Mouse (Mus musculus) limb, embryonic 10.5 days (tissue): Measurements from ENCODE around the gene Olfr1028. TPM values are rescaled to one million over a fixed set of nuclear protein-coding genes. Genes with fewer than 3 reads are reported as not detected.

Experiments used
- DNase-seq: peaks from one replicate; pipeline ENCODE4 v3.0.0-alpha.2; 2017; ENCODE audit warnings: low spot score
- H3K27ac ChIP-seq: fragments of 300-500 bp; sonication (generic); 2 replicates; pipeline ENCODE4 v1.5.1; 2016; ENCODE audit warnings: mild to moderate bottlenecking
- H3K27me3 ChIP-seq: fragments of 300-500 bp; sonication (generic); 2 replicates; pipeline ENCODE4 v1.6.1; 2016; ENCODE audit warnings: low read depth, mild to moderate bottlenecking; ENCODE audit not compliant: poor library complexity, severe bottlenecking
- H3K36me3 ChIP-seq: fragments of 300-500 bp; sonication (generic); 2 replicates; pipeline ENCODE4 v1.6.1; 2016; ENCODE audit warnings: mild to moderate bottlenecking, moderate library complexity
- H3K4me1 ChIP-seq: fragments of 300-500 bp; sonication (generic); 2 replicates; pipeline ENCODE4 v1.6.1; 2016
- H3K4me3 ChIP-seq: fragments of 300-500 bp; sonication (generic); 2 replicates; pipeline ENCODE4 v1.5.1; 2016; ENCODE audit warnings: mild to moderate bottlenecking, moderate library complexity
- H3K9me3 ChIP-seq: fragments of 300-500 bp; sonication (generic); replicated peaks from 2 replicates; pipeline ENCODE4 v1.6.1; 2016; ENCODE audit warnings: mild to moderate bottlenecking
- WGBS: fragments of 180-500 bp; shearing (Covaris S2); methylation state at CpG from one replicate; pipeline ENCODE4 v1.1.7; 2016; 5-methylcytosine and 5-hydroxymethylcytosine counted together
- polyA plus RNA-seq: library from polyadenylated mRNA; unstranded; fragments of >200 nt; fragmentation: Nextera tagmentation; extraction: Ambion mirVana; gene quantifications from 2 replicates; pipeline ENCODE4 v1.2.1, GENCODE M21; 2016

The Olfr1028 gene
- not detected in 2 replicates for polyA plus RNA-seq

DNA sequence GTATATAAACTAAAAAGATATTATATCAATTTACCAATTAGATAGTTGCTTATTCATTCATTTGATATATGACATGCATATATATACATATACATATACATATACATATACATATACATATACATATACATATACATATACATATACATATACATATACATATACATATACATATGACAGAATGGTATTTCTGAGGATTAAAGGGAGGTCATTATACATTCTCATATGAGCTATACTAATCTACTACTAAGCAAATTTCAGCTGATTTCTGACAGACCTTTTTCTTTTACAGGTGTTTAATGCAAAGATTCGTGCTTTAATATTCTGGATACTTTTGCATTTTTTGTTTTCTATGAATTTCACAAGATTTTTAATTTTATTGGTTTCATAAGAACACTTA, at the start of gene Olfr1028:
Gene Olfr1028, plus strand, starts transcription at position 301 of the 400 bp plus-strand sequence.
- H3K4me3 ChIP-seq: no peak within 1 kb of the TSS
- no peak within 1 kb of the TSS for H3K27ac ChIP-seq
- WGBS: 89% methylated on average over 1 of the region's 1 CpGs
- H3K9me3 ChIP-seq: no peaks in the 10 kb centered on the region
- no peaks in the 10 kb centered on the region for H3K27me3 ChIP-seq
- DNase-seq: no peak
- H3K4me1 ChIP-seq: no peaks in the 10 kb centered on the region
- H3K36me3 ChIP-seq: no peaks in the 10 kb centered on the region

DNA sequence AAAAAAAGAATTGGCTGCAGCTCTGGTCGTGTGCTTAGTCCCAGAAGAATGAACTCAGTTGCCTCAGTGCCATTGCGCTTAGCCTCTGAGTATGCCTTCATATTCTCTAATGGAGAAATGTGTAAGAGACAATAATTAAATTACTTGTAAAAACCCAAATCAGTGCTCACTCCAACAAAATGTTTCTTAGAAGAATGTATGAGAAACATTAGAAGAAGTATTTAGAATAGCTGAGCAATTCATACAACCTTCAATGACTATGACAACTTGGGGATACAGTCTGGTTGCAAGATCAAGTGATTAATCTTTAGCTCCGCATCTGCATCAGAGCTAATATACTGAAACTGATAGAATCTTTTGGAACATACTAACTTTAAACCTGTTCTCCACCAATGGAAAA, 45.3 kb upstream of the Olfr1028 start, which contains the start of gene Olfr1024:
Gene Olfr1024, minus strand, starts transcription at position 101 of the 400 bp plus-strand sequence.
- Histone ChIP-seq H3K27me3 (no peaks in the 10 kb centered on the region), H3K36me3 (no peaks in the 10 kb centered on the region), H3K9me3 (no peaks in the 10 kb centered on the region), H3K27ac (no peak within 1 kb of the TSS), H3K4me3 (no peak within 1 kb of the TSS), H3K4me1 (no peaks in the 10 kb centered on the region)
- no peak for DNase-seq
- 87% methylated on average over 3 of the region's 3 CpGs for WGBS

DNA sequence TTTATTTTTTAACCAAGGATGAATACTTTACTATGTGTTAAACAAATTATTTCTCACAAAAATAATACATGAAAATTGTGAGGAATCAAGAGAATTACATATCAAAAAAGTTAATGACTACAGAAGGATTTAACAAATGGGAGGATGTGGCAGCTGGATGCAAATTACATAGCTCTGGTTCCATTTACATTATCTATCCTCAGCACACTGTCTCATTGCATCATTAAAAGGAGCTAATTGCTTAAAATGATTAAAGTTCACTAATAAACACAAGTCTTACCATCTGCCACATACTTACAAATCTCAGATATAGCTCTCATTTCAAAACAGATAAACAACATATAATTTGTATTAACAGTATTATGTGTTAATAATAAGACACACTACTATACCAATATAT, 37.0 kb upstream of the Olfr1028 start:
- no peak overlapping the region for H3K4me3 ChIP-seq
- H3K36me3 ChIP-seq: no peaks in the 10 kb centered on the region

DNA sequence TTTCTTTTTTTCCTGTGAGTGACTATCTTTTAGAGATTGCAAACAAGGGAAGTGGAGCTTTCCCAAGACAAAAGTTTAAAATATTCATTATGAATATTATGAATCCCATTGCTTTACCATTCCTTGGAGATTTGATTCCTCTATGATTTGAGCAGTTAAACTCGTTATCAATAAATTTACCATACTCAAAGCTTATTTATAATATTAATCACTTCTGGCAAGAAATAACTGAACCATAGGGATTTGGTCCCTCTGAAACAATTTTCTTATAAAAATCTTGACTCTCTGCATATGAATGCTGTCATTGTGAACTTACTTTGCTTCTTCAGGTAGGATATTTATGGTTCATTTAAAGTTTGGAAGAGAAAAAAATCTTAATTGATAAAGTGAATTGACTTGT, 35.3 kb upstream of the Olfr1028 start, which contains the start of gene Olfr1025-ps1:
Gene Olfr1025-ps1, plus strand, starts transcription at position 301 of the 400 bp plus-strand sequence.
- Histone ChIP-seq H3K36me3 (no peaks in the 10 kb centered on the region), H3K27ac (no peak within 1 kb of the TSS), H3K9me3 (no peaks in the 10 kb centered on the region), H3K4me1 (no peaks in the 10 kb centered on the region), H3K4me3 (no peak within 1 kb of the TSS), H3K27me3 (no peaks in the 10 kb centered on the region)
- 68% methylated on average over 1 of the region's 1 CpGs for WGBS
- DNase-seq: no peak

More for the DNA sequence above, 37.0 kb upstream of the Olfr1028 start:
- no peak for DNase-seq
- Histone ChIP-seq H3K9me3 (no peaks in the 10 kb centered on the region), H3K27me3 (no peaks in the 10 kb centered on the region), H3K27ac (no peak overlapping the region), H3K4me1 (no peaks in the 10 kb centered on the region)

DNA sequence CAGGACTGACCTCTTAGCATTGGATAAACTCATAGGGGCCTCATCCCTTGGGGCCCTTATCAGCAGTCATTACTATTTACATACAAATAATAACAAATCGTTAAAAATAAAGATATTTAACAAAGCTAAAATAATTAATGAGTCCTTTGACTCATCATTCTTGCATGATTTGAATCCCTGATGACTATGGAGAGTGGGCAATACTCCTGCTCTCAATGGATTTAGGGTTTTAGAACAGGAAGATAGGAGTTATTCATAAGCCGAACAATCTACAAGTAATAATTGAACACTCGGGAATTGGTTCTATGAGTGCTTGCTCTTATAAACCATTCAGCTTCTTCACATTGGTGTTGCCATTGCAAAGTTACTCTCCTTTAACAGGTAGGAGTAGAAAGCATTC, 29.0 kb upstream of the Olfr1028 start, which contains the start of gene Olfr1026:
Gene Olfr1026, plus strand, starts transcription at position 301 of the 400 bp plus-strand sequence.
- Histone ChIP-seq H3K36me3 (no peaks in the 10 kb centered on the region), H3K4me3 (no peak within 1 kb of the TSS), H3K4me1 (no peaks in the 10 kb centered on the region), H3K27me3 (no peaks in the 10 kb centered on the region), H3K9me3 (no peaks in the 10 kb centered on the region), H3K27ac (no peak within 1 kb of the TSS)
- WGBS: 95% methylated on average over 3 of the region's 3 CpGs
- no peak for DNase-seq

DNA sequence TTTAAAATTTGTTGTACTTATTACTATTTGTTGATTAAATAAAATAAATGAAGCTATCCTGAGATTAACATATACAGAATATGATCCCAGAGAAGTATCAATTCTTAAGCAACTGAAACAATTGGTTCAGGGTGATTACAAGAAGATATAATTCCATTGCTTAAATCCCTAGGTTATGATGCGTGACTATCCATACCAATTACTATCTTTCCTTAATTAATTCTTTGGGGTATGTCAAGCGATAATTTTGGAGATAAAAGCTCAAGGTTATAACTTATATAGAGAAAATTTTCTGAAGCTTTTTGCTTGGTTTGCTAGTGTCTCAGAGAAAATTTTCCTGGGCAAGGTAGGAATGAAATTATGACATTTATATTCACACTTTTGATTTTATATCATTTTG, 23.4 kb downstream of the Olfr1028 start, which contains the start of gene Olfr1029:
Gene Olfr1029, plus strand, starts transcription at position 301 of the 400 bp plus-strand sequence.
- DNase-seq: no peak
- WGBS: 91% methylated on average over 2 of the region's 2 CpGs

DNA sequence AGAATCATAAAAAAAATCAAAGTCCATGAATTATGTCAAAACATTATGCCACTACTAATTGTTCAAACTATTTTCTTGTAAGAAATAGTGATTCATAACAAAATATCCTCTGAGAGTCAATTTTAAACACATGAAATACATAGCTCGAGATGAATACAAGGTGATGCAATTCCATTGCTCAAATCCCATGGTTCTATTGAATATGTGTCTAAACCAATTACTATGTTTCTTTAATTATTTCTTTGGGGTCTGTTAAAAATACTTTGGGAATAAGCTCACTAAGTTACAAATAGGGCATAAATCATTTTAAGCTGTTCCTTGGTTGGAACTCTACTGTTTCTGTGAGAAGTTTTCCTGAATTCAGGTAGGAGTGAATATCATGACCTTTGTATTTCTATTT, 28.7 kb downstream of the Olfr1028 start, which contains the start of gene Olfr1030:
Gene Olfr1030, plus strand, starts transcription at position 301 of the 400 bp plus-strand sequence.
- 91% methylated on average over 1 of the region's 1 CpGs for WGBS

More for the DNA sequence above, 23.4 kb downstream of the Olfr1028 start, which contains the start of gene Olfr1029:
- Histone ChIP-seq H3K36me3 (no peaks in the 10 kb centered on the region), H3K27ac (no peak within 1 kb of the TSS), H3K4me3 (no peak within 1 kb of the TSS), H3K4me1 (no peaks in the 10 kb centered on the region), H3K9me3 (no peaks in the 10 kb centered on the region), H3K27me3 (no peaks in the 10 kb centered on the region)

DNA sequence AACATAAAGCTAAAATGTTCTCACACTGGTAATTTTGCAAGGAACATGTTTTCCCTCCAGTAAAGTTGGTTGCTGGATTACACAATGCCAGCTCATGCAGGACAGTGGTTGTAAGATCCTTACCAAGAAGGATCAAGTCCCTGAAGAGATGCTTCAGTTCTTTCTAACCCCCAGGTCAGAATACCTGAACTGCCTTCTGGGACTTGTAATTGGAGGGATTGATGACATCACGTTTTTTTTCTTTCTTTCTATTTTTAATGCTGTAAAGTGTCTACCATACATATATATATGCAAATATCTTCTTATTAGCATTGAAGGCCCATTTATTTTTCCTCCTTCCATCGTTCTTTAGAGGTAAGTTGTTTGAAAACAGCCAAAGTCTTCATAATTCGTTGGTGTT, 39.8 kb downstream of the Olfr1028 start, which contains the start of gene Olfr1031:
Gene Olfr1031, plus strand, starts transcription at position 301 of the 400 bp plus-strand sequence.
- no peaks in the 10 kb centered on the region for H3K4me1 ChIP-seq
- no peak within 1 kb of the TSS for H3K27ac ChIP-seq
- H3K36me3 ChIP-seq: no peaks in the 10 kb centered on the region
- DNase-seq: no peak
- H3K27me3 ChIP-seq: no peaks in the 10 kb centered on the region
- WGBS: 74% methylated on average over 3 of the region's 3 CpGs
- H3K9me3 ChIP-seq: no peaks in the 10 kb centered on the region
- H3K4me3 ChIP-seq: no peak within 1 kb of the TSS

More for the DNA sequence above, 28.7 kb downstream of the Olfr1028 start, which contains the start of gene Olfr1030:
- no peaks in the 10 kb centered on the region for H3K4me1 ChIP-seq
- no peak within 1 kb of the TSS for H3K4me3 ChIP-seq
- H3K27me3 ChIP-seq: no peaks in the 10 kb centered on the region
- no peaks in the 10 kb centered on the region for H3K9me3 ChIP-seq
- DNase-seq: no peak
- H3K27ac ChIP-seq: no peak within 1 kb of the TSS
- no peaks in the 10 kb centered on the region for H3K36me3 ChIP-seq

Other genes with a start within 250 kb of the Olfr1028 start
- gene Olfr1009, start 235.0 kb upstream of the Olfr1028 start, polyA plus RNA-seq: not detected in 2 replicates
- not detected in 2 replicates for gene Olfr1012, start 187.7 kb upstream of the Olfr1028 start, polyA plus RNA-seq
- not detected in 2 replicates for gene Olfr1013, start 183.3 kb upstream of the Olfr1028 start, polyA plus RNA-seq
- not detected in 2 replicates for gene Olfr1014, start 177.7 kb upstream of the Olfr1028 start, polyA plus RNA-seq
- gene Olfr1015, start 168.4 kb upstream of the Olfr1028 start, polyA plus RNA-seq: not detected in 2 replicates
- not detected in 2 replicates for gene Olfr1016, start 147.9 kb upstream of the Olfr1028 start, polyA plus RNA-seq
- gene Olfr1018, start 132.0 kb upstream of the Olfr1028 start, polyA plus RNA-seq: not detected in 2 replicates
- not detected in 2 replicates for gene Olfr1019, start 105.0 kb upstream of the Olfr1028 start, polyA plus RNA-seq
- gene Olfr1020, start 103.4 kb upstream of the Olfr1028 start, polyA plus RNA-seq: not detected in 2 replicates
- gene Olfr1022, start 81.8 kb upstream of the Olfr1028 start, polyA plus RNA-seq: not detected in 2 replicates
- gene Olfr1023, start 64.8 kb upstream of the Olfr1028 start, polyA plus RNA-seq: not detected in 2 replicates
- not detected in 2 replicates for gene Olfr1024, start 45.4 kb upstream of the Olfr1028 start, polyA plus RNA-seq
- not detected in 2 replicates for gene Olfr1025-ps1, start 35.2 kb upstream of the Olfr1028 start, polyA plus RNA-seq
- not detected in 2 replicates for gene Olfr1026, start 28.9 kb upstream of the Olfr1028 start, polyA plus RNA-seq
- gene Olfr1029, start 23.5 kb downstream of the Olfr1028 start, polyA plus RNA-seq: not detected in 2 replicates
- not detected in 2 replicates for gene Olfr1030, start 28.8 kb downstream of the Olfr1028 start, polyA plus RNA-seq
- not detected in 2 replicates for gene Olfr1031, start 39.9 kb downstream of the Olfr1028 start, polyA plus RNA-seq
- not detected in 2 replicates for gene Olfr1032, start 55.1 kb downstream of the Olfr1028 start, polyA plus RNA-seq
- not detected in 2 replicates for gene Olfr1033, start 70.2 kb downstream of the Olfr1028 start, polyA plus RNA-seq
- not detected in 2 replicates for gene Olfr1034, start 95.4 kb downstream of the Olfr1028 start, polyA plus RNA-seq
- not detected in 2 replicates for gene Olfr1036, start 123.6 kb downstream of the Olfr1028 start, polyA plus RNA-seq
- not detected in 2 replicates for gene Olfr1037, start 136.9 kb downstream of the Olfr1028 start, polyA plus RNA-seq
- not detected in 2 replicates for gene Olfr1039, start 185.5 kb downstream of the Olfr1028 start, polyA plus RNA-seq
- gene Olfr1040, start 196.3 kb downstream of the Olfr1028 start, polyA plus RNA-seq: not detected in 2 replicates
- not detected in 2 replicates for gene Olfr1042, start 211.4 kb downstream of the Olfr1028 start, polyA plus RNA-seq
- gene Olfr1043, start 217.1 kb downstream of the Olfr1028 start, polyA plus RNA-seq: not detected in 2 replicates
- not detected in 2 replicates for gene Olfr1044, start 227.4 kb downstream of the Olfr1028 start, polyA plus RNA-seq
- gene Olfr52, start 235.2 kb downstream of the Olfr1028 start, polyA plus RNA-seq: not detected in 2 replicates